Mouse (Mus musculus): ENCODE measurements around the gene Rdh9. TPM values are rescaled to one million over a fixed set of nuclear protein-coding genes. Genes with fewer than 3 reads are reported as not detected.

Gene Rdh9
- polyA plus RNA-seq (2014; fragmentation: Nextera tagmentation; extraction: Ambion mirVana): 0.06 TPM in 1 of 2 replicates, not detected in the other

- H3K36me3 ChIP-seq (ENCODE audit: control insufficient read depth, insufficient read depth, low read length): no peaks in the 10 kb centered on the region
- ATAC-seq (ENCODE audit: low FRiP score): no peak
- no peaks in the 10 kb centered on the region for H3K9me3 ChIP-seq (ENCODE audit: control insufficient read depth, low read length)
- no peak for DNase-seq (ENCODE audit: low spot score)
- WGBS: 86% methylated on average over 2 of the region's 2 CpGs
- no peak within 1 kb of the TSS for H3K9ac ChIP-seq (ENCODE audit: low read depth, low read length)
- H3K4me2 ChIP-seq (replicated peaks; ENCODE audit: low read depth, low read length): no peak within 1 kb of the TSS
- no peak within 1 kb of the TSS for H3K27ac ChIP-seq (ENCODE audit: low read depth, low read length)
- H3K27me3 ChIP-seq (ENCODE audit: control insufficient read depth, insufficient read depth, low read length): no peaks in the 10 kb centered on the region
- H3K4me3 ChIP-seq (ENCODE audit: low read depth, low read length): no peak within 1 kb of the TSS
- no peaks in the 10 kb centered on the region for H3K4me1 ChIP-seq (replicated peaks; ENCODE audit: control insufficient read depth, insufficient read depth, low read length)
Observed at GRCm38 (mm10) chr10:127776011-127776410, at the start of gene Rdh9. TSS of gene Rdh9 (plus strand) at chr10:127776386.

GRCm38 (mm10) chr10:127728437-127728836 lies 47.7 kb upstream of the Rdh9 start:
- no peak for DNase-seq (ENCODE audit: low spot score)

GRCm38 (mm10) chr10:127730285-127730932 lies 45.8 kb upstream of the Rdh9 start:
- DNase-seq (ENCODE audit: low spot score) (no peak), ATAC-seq (ENCODE audit: low FRiP score) (no peak)
- no peak overlapping the region for H3K27ac ChIP-seq (ENCODE audit: low read depth, low read length)
- H3K27me3 ChIP-seq (ENCODE audit: control insufficient read depth, insufficient read depth, low read length): no peaks in the 10 kb centered on the region
- no peak overlapping the region for H3K9ac ChIP-seq (ENCODE audit: low read depth, low read length)
- H3K36me3 ChIP-seq (ENCODE audit: control insufficient read depth, insufficient read depth, low read length): no peaks in the 10 kb centered on the region
- WGBS: 71% methylated on average over 11 of the region's 11 CpGs
- no peaks in the 10 kb centered on the region for H3K9me3 ChIP-seq (ENCODE audit: control insufficient read depth, low read length)
- no peak overlapping the region for H3K4me3 ChIP-seq (ENCODE audit: low read depth, low read length)
- H3K4me2 ChIP-seq (replicated peaks; ENCODE audit: low read depth, low read length): no peak overlapping the region
- H3K4me1 ChIP-seq (replicated peaks; ENCODE audit: control insufficient read depth, insufficient read depth, low read length): no peaks in the 10 kb centered on the region

More at GRCm38 (mm10) chr10:127728437-127728836, 47.7 kb upstream of the Rdh9 start:
- 81% methylated on average over 8 of the region's 8 CpGs for WGBS
- H3K9me3 ChIP-seq (ENCODE audit: control insufficient read depth, low read length): no peaks in the 10 kb centered on the region
- no peaks in the 10 kb centered on the region for H3K36me3 ChIP-seq (ENCODE audit: control insufficient read depth, insufficient read depth, low read length)
- no peak overlapping the region for H3K4me2 ChIP-seq (replicated peaks; ENCODE audit: low read depth, low read length)
- no peak overlapping the region for H3K9ac ChIP-seq (ENCODE audit: low read depth, low read length)
- H3K4me1 ChIP-seq (replicated peaks; ENCODE audit: control insufficient read depth, insufficient read depth, low read length): no peaks in the 10 kb centered on the region
- no peak overlapping the region for H3K4me3 ChIP-seq (ENCODE audit: low read depth, low read length)
- H3K27ac ChIP-seq (ENCODE audit: low read depth, low read length): no peak overlapping the region
- no peak for ATAC-seq (ENCODE audit: low FRiP score)
- H3K27me3 ChIP-seq (ENCODE audit: control insufficient read depth, insufficient read depth, low read length): no peaks in the 10 kb centered on the region

GRCm38 (mm10) chr10:127730933-127731310 lies 45.3 kb upstream of the Rdh9 start:
- no peak for ATAC-seq (ENCODE audit: low FRiP score)
- DNase-seq (ENCODE audit: low spot score): no peak
- Histone ChIP-seq H3K27ac (ENCODE audit: low read depth, low read length) (no peak overlapping the region), H3K4me1 (replicated peaks; ENCODE audit: control insufficient read depth, insufficient read depth, low read length) (no peaks in the 10 kb centered on the region), H3K4me3 (ENCODE audit: low read depth, low read length) (no peak overlapping the region), H3K27me3 (ENCODE audit: control insufficient read depth, insufficient read depth, low read length) (no peaks in the 10 kb centered on the region), H3K9me3 (ENCODE audit: control insufficient read depth, low read length) (no peaks in the 10 kb centered on the region), H3K4me2 (replicated peaks; ENCODE audit: low read depth, low read length) (no peak overlapping the region), H3K9ac (ENCODE audit: low read depth, low read length) (no peak overlapping the region), H3K36me3 (ENCODE audit: control insufficient read depth, insufficient read depth, low read length) (no peaks in the 10 kb centered on the region)
- WGBS: 57% methylated on average over 9 of the region's 9 CpGs

- Histone ChIP-seq H3K9me3 (ENCODE audit: control insufficient read depth, low read length) (no peaks in the 10 kb centered on the region), H3K27me3 (ENCODE audit: control insufficient read depth, insufficient read depth, low read length) (no peaks in the 10 kb centered on the region), H3K9ac (ENCODE audit: low read depth, low read length) (no peak overlapping the region), H3K4me2 (replicated peaks; ENCODE audit: low read depth, low read length) (no peak overlapping the region), H3K4me1 (replicated peaks; ENCODE audit: control insufficient read depth, insufficient read depth, low read length) (no peaks in the 10 kb centered on the region), H3K4me3 (ENCODE audit: low read depth, low read length) (no peak overlapping the region), H3K27ac (ENCODE audit: low read depth, low read length) (no peak overlapping the region), H3K36me3 (ENCODE audit: control insufficient read depth, insufficient read depth, low read length) (no peaks in the 10 kb centered on the region)
- ATAC-seq (ENCODE audit: low FRiP score): no peak
- DNase-seq (ENCODE audit: low spot score): no peak
- 41% methylated on average over 5 of the region's 5 CpGs for WGBS
Observed at GRCm38 (mm10) chr10:127731397-127731796, 44.8 kb upstream of the Rdh9 start.

- ATAC-seq (ENCODE audit: low FRiP score) (no peak), DNase-seq (ENCODE audit: low spot score) (no peak)
- 64% methylated on average over 5 of the region's 5 CpGs for WGBS
- Histone ChIP-seq H3K9ac (ENCODE audit: low read depth, low read length) (no peak overlapping the region), H3K4me1 (replicated peaks; ENCODE audit: control insufficient read depth, insufficient read depth, low read length) (no peaks in the 10 kb centered on the region), H3K4me2 (replicated peaks; ENCODE audit: low read depth, low read length) (no peak overlapping the region), H3K36me3 (ENCODE audit: control insufficient read depth, insufficient read depth, low read length) (no peaks in the 10 kb centered on the region), H3K4me3 (ENCODE audit: low read depth, low read length) (no peak overlapping the region), H3K27ac (ENCODE audit: low read depth, low read length) (no peak overlapping the region), H3K9me3 (ENCODE audit: control insufficient read depth, low read length) (no peaks in the 10 kb centered on the region), H3K27me3 (ENCODE audit: control insufficient read depth, insufficient read depth, low read length) (no peaks in the 10 kb centered on the region)
Observed at GRCm38 (mm10) chr10:127734434-127734833, 41.8 kb upstream of the Rdh9 start.

GRCm38 (mm10) chr10:127736266-127736665 lies 39.9 kb upstream of the Rdh9 start:
- Histone ChIP-seq H3K9ac (ENCODE audit: low read depth, low read length) (no peak overlapping the region), H3K4me1 (replicated peaks; ENCODE audit: control insufficient read depth, insufficient read depth, low read length) (no peaks in the 10 kb centered on the region), H3K36me3 (ENCODE audit: control insufficient read depth, insufficient read depth, low read length) (peaks cover under 1% of the 10 kb centered on the region; the same call in 1 of the 2 replicates), H3K27ac (ENCODE audit: low read depth, low read length) (no peak overlapping the region), H3K27me3 (ENCODE audit: control insufficient read depth, insufficient read depth, low read length) (no peaks in the 10 kb centered on the region), H3K4me2 (replicated peaks; ENCODE audit: low read depth, low read length) (no peak overlapping the region), H3K4me3 (ENCODE audit: low read depth, low read length) (no peak overlapping the region), H3K9me3 (ENCODE audit: control insufficient read depth, low read length) (no peaks in the 10 kb centered on the region)
- DNase-seq (ENCODE audit: low spot score) (no peak), ATAC-seq (ENCODE audit: low FRiP score) (no peak)
- WGBS: 84% methylated on average over 2 of the region's 2 CpGs

- Histone ChIP-seq H3K27me3 (ENCODE audit: control insufficient read depth, insufficient read depth, low read length) (no peaks in the 10 kb centered on the region), H3K4me2 (replicated peaks; ENCODE audit: low read depth, low read length) (no peak overlapping the region), H3K4me3 (ENCODE audit: low read depth, low read length) (no peak overlapping the region), H3K4me1 (replicated peaks; ENCODE audit: control insufficient read depth, insufficient read depth, low read length) (no peaks in the 10 kb centered on the region), H3K9me3 (ENCODE audit: control insufficient read depth, low read length) (no peaks in the 10 kb centered on the region), H3K36me3 (ENCODE audit: control insufficient read depth, insufficient read depth, low read length) (peaks cover 7% of the 10 kb centered on the region), H3K9ac (ENCODE audit: low read depth, low read length) (no peak overlapping the region), H3K27ac (ENCODE audit: low read depth, low read length) (no peak overlapping the region)
- DNase-seq (ENCODE audit: low spot score) (no peak), ATAC-seq (ENCODE audit: low FRiP score) (no peak)
- WGBS: 81% methylated on average over 4 of the region's 4 CpGs
Observed at GRCm38 (mm10) chr10:127736916-127737315, 39.3 kb upstream of the Rdh9 start.

GRCm38 (mm10) chr10:127737552-127737951 lies 38.6 kb upstream of the Rdh9 start:
- Histone ChIP-seq H3K4me2 (replicated peaks; ENCODE audit: low read depth, low read length) (no peak overlapping the region), H3K4me1 (replicated peaks; ENCODE audit: control insufficient read depth, insufficient read depth, low read length) (no peaks in the 10 kb centered on the region), H3K9ac (ENCODE audit: low read depth, low read length) (no peak overlapping the region), H3K4me3 (ENCODE audit: low read depth, low read length) (no peak overlapping the region), H3K36me3 (ENCODE audit: control insufficient read depth, insufficient read depth, low read length) (peaks cover 13% of the 10 kb centered on the region), H3K27ac (ENCODE audit: low read depth, low read length) (no peak overlapping the region), H3K27me3 (ENCODE audit: control insufficient read depth, insufficient read depth, low read length) (no peaks in the 10 kb centered on the region), H3K9me3 (ENCODE audit: control insufficient read depth, low read length) (no peaks in the 10 kb centered on the region)
- ATAC-seq (ENCODE audit: low FRiP score) (no peak), DNase-seq (ENCODE audit: low spot score) (no peak)
- WGBS: 35% methylated on average over 2 of the region's 2 CpGs

Measured in hindbrain, embryonic 11.5 days (tissue).